Mouse (Mus musculus) lung, postnatal 10 days (tissue): ENCODE measurements around the gene Bckdha.
A peak's percentile ranks its signal among the peaks of the same experiment; 100 is the strongest.

ENCODE experiments used
- DNase-seq: peaks from one replicate; pipeline ENCODE4 v3.0.0; 2021

Gene Bckdha

DNA sequence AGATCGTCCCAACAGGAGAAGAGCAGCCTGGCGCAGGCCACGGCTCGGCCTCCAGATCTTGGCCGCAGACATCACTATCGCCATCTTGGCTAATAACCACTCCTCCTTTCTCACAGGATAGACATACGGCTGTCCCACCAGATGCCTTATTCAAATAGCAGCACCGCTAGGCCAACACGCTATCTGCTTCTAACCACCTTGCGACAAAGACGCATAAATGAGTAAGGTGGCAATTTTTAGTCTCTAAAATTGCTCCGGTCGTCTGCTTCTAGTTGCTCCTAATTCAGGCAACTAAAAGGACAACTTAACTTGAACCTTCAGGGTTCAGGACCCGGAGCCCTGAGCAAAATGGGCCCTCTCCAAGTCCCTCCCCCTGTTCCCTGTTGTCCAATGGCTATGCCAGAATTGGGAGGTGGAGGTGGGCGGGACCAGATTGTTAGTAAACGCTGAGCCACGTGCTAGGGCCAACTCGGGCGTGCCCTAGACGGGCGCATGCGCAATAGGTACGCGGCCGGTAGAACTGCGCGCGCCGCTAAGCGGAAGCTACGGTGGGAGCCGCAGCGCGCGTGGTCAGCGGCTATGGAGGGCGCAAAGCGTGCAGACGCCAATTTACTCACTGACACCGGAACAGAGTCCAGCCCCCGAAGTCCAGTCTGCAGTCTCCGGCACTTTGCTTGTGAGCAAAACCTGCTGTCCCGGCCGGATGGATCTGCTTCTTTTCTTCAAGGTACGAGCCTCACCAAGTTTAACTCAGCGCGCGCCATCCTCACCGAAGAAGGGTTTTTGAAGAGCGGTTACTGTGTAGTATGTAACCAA, at the start of gene Bckdha, which contains the start of gene Exosc5:
Bckdha (minus strand) TSS at position 325 of the 816 bp plus-strand sequence.
Exosc5 (plus strand) TSS at position 508 of the 816 bp plus-strand sequence.
- peak; percentile 100 for DNase-seq

DNA sequence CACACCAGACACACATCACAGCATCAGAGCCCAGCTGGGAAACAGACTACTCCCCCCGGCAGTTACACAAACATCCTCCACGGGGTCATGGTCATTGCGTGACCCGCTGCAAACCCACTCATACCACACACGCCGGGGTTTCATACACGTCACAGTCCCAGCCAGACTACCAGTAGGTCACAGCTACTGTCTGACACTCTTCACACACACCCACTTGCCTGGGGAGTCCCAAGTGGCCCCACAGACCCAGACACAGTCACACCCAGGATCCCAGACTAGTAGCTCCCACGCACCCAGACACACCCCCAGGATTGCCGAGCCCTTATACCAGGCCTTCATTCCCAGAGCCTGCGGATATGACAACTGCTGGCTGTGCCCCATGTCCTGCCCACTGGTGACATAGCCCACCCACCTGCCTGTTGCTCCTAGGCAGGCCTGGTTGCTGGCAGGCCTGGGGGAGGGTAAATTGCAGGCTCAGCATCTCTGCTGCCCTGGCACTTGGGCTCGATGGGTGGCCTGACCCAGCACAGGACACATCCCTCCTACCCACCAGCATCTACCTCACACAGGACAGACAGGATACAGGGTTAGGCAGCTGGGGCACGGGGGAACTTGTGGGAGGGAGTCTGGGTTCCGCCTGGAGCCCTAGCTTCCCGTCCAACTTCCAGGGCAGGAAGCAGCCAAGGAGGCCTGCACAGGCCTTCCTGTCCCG, 49.0 kb upstream of the Bckdha start:
- peak; percentile 86 for DNase-seq

DNA sequence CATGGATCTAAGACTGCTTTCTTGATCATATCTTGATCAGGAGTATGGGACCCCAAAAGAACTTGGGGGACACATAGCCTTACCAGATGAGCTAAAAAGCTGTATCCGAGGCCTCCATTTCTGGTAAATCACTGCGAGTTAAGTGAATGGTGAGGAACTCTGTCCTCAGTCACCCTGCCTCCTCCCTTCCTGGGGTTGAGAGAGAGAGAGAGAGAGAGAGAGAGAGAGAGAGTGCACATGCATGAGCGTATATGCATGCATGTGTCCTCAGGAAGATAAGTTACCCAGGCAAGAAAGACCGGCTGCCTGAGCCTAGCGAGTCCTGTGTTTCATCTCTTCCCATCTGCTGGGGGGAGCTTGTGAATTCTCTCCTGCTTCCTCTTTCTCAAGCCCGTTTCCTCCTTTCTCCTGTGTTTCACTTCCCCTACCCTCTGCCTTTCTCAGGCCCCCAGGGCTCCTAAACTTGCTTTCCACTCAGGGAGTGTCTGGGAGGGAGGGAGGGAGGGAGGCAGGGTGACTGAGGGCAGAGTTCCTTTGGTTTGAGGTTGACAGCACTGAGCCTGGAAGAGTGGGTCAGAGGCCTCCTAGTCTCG, 47.9 kb upstream of the Bckdha start:
- DNase-seq = no peak

DNA sequence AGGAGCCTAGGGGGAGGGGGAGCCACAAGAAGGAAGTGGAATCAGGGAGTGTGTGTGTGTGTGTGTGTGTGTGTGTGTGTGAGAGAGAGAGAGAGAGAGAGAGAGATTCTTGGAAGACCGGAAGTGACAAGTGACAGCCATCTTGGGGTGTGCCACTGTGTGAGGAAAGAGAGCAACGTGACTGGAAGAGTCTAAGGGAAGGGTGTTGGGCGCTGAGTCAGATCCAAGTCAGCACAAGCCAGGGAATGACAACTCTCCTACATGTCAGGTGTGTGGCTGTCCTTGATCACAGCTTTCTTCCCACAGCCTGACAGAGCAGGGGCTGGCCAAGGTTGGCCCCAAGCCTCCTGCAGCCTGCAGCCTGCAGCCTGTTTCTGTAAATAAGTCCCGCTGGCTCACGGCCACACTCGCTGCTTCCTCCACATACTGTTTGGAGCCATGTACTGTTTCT, 47.0 kb upstream of the Bckdha start:
- peak; percentile 83 for DNase-seq

DNA sequence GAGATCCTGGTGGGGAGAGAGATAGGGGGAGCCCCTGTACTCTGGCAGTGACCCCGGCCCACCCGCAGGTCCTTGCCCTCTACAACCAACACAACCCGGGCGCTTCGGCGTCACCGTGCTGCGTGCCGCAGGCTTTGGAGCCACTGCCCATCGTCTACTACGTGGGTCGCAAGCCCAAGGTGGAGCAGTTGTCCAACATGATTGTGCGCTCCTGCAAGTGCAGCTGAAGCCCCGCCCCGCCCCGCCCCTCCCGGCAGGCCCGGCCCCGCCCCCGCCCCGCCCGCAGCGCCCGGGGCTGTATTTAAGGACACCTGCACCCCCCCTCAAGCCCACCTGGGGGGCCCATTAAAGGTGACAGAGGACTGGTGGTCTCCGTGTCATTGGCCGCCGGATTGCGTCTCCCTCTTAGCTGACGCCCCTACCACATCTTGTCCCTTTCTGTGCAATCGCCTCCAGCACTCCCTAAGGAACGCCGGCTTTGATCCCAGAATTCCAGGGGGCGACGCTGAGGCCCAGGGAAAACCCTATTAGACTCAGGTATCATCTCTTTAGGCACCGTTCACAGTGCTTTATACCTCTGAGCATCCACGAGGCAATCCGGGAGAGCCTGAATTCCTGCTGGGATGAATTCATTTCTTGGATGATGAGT, 46.1 kb upstream of the Bckdha start:
- DNase-seq = no peak

DNA sequence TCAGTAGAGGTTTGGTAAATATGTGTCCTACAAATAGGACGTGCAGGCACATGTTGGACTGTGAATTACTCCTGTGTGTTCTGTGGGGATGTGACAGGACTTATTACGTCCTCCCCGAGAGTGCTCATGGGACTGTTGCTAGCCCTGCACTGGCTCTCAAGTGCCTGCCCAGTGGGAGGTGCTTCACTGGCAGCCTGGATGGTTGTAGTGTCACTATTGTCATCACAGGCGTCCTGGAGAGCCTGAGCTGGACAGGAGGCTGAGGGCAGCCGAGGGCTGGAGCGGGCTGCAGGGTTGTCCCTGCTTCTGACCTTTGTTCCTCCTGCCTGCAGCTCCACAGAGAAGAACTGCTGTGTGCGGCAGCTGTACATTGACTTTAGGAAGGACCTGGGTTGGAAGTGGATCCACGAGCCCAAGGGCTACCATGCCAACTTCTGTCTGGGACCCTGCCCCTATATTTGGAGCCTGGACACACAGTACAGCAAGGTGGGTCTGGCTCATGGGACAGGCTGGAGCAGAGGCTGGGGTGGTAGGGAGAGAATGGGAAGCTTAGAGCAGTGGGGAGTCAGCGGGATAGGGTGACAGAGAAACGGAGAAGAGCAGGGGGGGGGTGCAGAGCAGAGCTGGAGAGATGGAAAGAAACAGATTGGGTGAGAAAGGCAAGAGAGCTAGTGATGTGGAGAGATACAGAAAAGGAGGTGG, 45.2 kb upstream of the Bckdha start:
- DNase-seq = no peak

DNA sequence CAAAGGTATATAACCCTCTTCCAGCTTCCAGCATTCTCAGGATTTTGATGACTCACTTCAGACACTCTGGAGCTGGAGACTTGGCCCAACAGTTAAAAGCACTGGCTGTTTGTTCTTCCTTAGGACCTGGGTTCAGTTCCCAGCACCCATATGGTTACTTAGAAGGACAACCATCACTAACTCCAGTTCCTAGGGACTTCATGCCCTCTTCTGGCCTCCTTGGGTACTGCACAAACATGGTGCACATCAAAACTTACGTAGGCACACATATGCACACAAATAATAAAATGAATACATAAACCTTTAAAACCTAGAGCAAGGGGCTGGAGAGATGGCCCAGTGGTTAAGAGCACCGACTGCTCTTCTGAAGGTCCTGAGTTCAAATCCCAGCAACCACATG, 43.6 kb upstream of the Bckdha start:
- DNase-seq = no peak

DNA sequence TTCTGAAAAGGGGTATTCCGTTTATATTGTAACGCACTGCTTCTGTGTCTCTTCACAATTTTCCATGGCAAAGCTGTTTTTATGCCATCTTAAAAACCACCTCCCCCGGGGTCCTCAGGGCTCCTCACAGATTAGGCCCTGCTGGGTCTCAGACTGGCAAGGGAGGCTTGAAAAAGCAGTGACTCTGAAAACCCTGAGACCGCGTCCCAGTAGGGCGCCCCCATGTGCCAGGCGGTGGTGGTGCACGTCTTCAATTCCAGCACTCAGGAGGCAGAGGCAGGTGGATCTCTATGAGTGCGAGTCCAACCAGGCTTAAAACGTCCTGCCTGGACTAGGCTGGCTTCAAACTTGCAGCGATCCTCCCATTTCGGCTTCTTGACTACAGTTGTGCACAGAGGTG, 42.0 kb upstream of the Bckdha start:
- DNase-seq = no peak

DNA sequence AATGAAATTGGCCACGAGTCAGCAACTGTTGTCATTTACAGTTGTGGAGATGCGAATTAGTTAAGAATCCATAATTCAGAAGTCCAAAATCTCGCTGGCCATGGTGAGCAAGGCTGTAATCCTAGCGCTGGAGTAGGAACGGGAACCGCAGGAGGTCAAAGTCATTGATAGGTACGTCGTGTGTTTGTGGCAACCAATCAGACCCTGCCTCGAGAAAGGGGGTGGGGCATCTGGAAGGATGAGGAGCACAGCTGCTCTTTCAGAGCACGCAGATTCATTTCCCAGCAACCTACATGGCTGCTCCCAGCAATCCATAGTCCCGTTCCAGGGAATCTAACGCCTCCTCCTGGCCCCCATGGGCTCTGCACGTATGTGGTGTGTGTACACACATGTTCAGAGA, 41.1 kb upstream of the Bckdha start:
- DNase-seq = no peak

DNA sequence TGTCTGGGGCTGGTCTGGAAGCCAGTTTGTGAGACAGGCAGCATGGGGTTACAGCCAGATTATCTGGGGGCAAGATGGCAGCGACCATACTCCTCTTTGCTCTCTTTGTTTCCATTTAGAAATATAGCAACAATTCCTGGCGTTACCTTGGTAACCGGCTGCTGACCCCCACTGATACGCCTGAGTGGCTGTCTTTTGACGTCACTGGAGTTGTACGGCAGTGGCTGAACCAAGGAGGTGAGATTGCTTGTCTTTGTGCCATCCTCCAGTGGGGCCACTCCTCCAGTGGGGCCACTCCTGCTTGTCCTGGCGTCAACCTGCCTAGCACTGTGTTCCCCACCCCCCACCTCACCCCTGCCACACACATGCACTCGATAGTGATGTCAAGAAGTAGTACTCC, 35.3 kb upstream of the Bckdha start:
- no peak for DNase-seq

DNA sequence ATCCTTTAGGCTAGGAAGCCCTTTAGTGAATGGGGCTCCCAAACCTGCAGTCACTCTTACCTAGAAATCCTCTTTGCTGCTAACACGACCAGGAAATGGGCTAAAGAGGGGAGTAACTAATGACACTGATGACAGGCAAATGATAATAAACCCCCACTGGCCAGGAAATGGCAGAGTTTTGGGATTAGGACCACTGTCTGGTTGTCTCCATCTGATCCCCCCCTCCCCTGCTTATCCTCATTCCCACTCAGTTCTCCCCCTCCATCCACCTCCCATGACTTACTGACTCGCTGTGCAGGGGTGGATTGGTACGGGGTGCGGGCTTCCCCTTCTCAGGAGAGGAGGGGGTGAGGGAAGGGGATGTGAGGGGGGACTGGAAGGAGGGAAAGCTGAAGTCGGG, 31.3 kb upstream of the Bckdha start:
- no peak for DNase-seq

DNA sequence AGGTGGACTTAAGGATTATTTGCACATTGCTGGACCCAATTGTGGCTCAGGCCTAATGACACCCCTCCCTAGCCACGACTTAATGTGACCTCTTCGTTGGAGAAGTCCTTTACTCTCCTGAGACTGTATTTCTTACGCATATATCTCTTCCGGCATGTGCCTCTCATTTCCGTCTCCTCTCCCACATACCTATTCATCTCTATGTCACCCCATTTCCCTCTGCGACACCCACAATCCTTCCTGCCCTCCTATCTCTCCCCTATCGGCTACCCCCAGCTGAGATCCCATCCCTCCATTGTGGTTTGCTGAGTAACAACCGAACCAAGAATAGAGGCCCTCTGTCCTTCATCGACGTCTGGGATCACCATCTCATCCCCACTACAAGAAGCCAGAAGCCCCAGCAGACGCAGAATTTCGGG, 30.8 kb upstream of the Bckdha start:
- DNase-seq = no peak

DNA sequence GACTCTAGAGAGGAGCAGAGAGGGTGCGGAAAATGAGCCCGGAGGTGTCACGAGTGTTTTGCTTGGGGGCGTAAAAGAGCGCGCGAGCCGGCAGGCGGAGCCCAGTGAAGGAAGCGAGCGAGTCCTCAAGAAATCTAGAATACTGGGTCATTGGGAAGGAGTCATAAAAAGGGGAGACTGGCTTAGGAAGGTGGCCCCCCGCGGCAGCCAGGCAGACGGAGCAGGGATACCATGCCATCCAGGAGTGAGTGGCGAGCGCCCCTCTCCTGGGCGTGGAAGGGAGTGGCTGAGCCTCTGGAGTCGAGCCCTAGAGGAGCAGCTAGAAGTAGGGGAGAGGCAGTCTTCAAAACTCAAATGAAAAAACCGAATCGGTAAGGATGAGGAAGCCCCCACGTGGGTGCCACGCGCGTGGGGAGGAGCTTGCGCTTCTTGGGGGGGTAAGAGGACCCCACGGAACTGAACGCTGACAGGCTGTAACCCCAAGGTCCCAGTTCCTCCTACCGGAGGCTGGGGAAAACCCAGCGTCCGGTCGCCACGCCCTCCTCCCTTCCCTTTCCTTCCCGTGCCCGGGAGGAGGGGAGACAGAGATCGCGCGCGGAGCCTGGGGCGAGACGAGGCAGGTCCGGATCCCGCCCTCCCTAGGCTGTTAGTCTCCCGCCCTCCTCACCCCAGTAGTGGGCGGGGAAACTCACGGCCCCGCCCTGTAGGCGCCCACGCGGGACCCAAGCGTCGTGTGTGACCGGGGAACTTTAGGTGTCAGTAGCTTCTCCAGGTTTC, 30.2 kb upstream of the Bckdha start:
- peak; percentile 92 for DNase-seq

DNA sequence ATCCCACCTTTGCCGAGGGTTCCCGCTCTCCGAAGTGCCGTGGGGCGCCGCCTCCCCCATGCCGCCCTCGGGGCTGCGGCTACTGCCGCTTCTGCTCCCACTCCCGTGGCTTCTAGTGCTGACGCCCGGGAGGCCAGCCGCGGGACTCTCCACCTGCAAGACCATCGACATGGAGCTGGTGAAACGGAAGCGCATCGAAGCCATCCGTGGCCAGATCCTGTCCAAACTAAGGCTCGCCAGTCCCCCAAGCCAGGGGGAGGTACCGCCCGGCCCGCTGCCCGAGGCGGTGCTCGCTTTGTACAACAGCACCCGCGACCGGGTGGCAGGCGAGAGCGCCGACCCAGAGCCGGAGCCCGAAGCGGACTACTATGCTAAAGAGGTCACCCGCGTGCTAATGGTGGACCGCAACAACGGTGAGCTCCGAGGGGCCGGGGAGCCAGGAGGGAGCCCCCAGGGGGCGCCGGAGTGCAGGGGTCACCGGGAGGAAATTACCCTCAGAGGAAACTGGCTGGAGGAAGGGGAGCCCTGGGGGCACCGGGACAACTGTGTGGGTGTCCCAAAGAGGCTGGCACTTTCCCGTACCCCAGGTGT, 29.1 kb upstream of the Bckdha start:
- DNase-seq = peak; percentile 78

DNA sequence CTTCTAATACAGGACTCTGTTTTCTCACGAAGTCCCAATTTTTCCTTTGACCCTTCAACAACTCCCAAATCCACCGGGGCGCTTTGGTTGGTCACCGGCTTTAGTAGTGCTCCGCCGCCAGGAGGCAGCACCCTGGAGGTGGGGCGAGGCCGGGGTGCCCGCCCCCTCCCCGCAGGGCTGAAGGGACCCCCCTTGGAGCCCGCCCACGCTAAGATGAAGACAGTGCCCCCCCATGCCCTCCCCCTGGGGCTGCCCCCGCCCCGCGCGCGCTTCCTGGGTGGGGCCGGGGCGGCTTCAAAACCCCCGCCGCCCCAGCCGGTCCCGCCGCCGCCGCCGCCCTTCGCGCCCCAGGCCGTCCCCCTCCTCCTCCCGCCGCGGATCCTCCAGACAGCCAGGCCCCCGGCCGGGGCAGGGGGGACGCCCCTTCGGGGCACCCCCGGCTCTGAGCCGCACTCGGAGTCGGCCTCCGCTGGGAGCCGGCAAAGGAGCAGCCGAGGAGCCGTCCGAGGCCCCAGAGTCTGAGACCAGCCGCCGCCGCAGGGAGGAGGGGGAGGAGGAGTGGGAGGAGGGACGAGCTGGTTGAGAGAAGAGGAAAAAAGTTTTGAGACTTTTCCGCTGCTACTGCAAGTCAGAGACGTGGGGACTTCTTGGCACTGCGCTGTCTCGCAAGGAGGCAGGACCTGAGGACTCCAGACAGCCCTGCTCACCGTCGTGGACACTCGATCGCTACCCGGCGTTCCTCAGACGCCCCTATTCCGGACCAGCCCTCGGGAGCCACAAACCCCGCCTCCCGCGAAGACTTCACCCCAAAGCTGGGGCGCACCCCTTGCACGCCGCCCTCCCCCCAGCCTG, 28.1 kb upstream of the Bckdha start, which contains the start of gene Tgfb1:
Tgfb1 (plus strand) TSS at position 323 of the 852 bp plus-strand sequence.
- peak; percentile 90 for DNase-seq

DNA sequence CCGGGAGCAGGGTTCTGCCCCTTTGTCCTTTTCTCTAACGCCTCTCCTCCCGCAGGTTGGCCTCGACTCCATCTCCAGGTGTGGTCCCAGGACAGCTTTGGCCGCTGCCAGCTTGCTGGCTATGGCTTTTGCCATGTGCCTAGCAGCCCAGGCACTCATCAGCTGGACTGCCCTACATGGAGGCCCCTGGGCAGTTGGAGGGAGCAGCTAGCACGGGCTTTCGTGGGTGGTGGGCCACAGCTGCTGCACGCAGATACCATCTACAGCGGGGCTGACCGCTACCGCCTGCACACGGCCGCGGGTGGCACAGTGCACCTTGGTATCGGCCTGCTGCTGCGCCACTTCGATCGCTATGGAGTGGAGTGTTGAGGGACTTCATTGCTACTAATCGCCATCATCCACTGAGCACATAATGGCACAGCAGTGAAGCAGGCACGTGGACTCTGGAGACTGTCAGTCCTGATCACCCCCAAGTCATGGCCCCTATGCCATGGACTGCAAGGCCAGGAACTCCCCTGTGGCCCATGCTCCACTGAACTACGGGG, 27.2 kb upstream of the Bckdha start:
- DNase-seq = no peak

DNA sequence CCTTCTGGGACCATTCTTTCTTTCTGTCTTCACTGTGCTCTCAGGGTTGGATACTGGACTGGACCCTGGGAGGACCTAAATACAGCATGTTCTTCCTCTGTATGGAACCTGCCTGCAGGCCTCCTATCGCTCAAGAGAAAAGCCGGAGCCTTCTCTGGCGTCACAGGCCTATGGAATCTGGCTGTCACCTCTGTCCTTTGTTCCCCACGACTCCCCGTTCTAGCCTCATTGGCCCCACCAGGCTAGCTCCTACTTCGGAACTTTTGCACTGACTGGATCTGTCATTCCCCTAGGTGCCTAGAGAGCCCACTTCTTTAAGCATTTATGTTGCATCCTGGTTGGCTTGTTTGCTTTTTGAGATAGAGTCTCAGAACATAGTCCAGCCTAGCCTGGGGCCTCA, 25.9 kb upstream of the Bckdha start:
- no peak for DNase-seq

DNA sequence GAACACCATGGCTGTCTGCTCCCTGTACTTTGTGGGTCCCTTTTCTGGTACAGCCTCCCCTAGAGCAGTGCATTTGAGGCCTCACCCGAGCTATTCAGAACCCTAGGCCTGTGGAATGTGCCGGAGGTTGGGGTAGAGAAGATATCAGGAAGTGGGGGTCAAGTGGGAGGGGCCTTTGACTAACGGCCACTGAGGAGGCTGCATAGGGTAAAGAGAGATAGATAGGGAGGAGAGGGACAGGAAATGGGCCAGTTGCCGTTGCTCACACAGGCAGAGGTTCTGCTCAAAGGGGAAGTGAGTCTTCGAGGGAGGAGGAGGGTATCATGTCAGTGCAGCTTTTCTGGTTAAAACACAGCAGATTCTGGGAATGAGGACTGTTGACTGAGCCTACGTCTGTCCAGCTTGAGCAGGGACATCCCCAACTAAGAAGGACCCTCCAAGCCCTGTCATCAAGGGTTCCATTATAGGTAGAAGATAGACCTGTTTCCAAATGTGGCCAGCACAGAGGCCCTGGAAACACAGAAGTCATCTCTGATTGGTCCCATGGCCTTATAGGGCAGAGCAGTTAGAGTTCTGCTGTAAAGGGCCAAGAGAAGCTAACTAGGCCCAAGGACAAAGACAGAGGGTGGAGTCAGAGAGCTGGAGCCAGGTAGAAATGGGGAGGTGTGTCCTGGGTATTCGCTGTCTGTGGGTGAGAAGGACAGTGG, 24.8 kb upstream of the Bckdha start:
- DNase-seq = peak; percentile 50
